Mouse (Mus musculus) bone marrow macrophage, adult 2 months (primary cell): ENCODE results near the gene Trim39.

Experiments used
- CTCF ChIP-seq: IDR thresholded peaks from 2 replicates; pipeline ENCODE4 v1.5.1; 2012; ENCODE audit warnings: low read depth, mild to moderate bottlenecking, low read length, moderate library complexity
- POLR2A ChIP-seq: IDR thresholded peaks from 2 replicates; pipeline ENCODE4 v1.6.1; 2012; ENCODE audit warnings: mild to moderate bottlenecking, low read depth, low read length, borderline replicate concordance

- TF ChIP-seq CTCF (no peak), POLR2A (no peak)
These were observed 7.6 kb downstream of the Trim39 start for GRCm38 (mm10) chr17:36264273-36264925.
